Mouse (Mus musculus) kidney, embryonic 14.5 days (tissue): ENCODE measurements around the gene Atxn1l. TPM values are rescaled to one million over a fixed set of nuclear protein-coding genes. Genes with fewer than 3 reads are reported as not detected.

Experiments
- ATAC-seq: fragments of 200-750 bp; cut with Nextera tagmentation; 2 replicates; pipeline ENCODE4 v1.8.0; 2017; ENCODE audit warnings: moderate number of reproducible peaks, mild to moderate bottlenecking, moderate TSS enrichment, moderate library complexity; ENCODE audit not compliant: low FRiP score, low TSS enrichment
- H3K27ac ChIP-seq: fragments of 300-500 bp; sonication (generic); 2 replicates; pipeline ENCODE4 v1.5.1; 2014; ENCODE audit warnings: low read depth, mild to moderate bottlenecking, low read length, moderate library complexity, mixed read lengths
- H3K27me3 ChIP-seq: fragments of 300-500 bp; sonication (generic); 2 replicates; pipeline ENCODE4 v1.6.1; 2014; ENCODE audit warnings: mild to moderate bottlenecking, low read length; ENCODE audit not compliant: control insufficient read depth, insufficient read depth
- H3K36me3 ChIP-seq: fragments of 300-500 bp; sonication (generic); 2 replicates; pipeline ENCODE4 v1.6.1; 2014; ENCODE audit warnings: low read length, mixed read lengths; ENCODE audit not compliant: control insufficient read depth, insufficient read depth
- H3K4me1 ChIP-seq: fragments of 300-500 bp; sonication (generic); 2 replicates; pipeline ENCODE4 v1.6.1; 2014; ENCODE audit warnings: low read length, mixed read lengths; ENCODE audit not compliant: control insufficient read depth, insufficient read depth
- H3K4me2 ChIP-seq: fragments of 300-500 bp; sonication (generic); replicated peaks from 2 replicates; pipeline ENCODE4 v1.6.1; 2014; ENCODE audit warnings: low read depth, mild to moderate bottlenecking, low read length
- H3K4me3 ChIP-seq: fragments of 300-500 bp; sonication (generic); 2 replicates; pipeline ENCODE4 v1.5.1; 2014; ENCODE audit warnings: mild to moderate bottlenecking, low read length
- H3K9ac ChIP-seq: fragments of 300-500 bp; sonication (generic); 2 replicates; pipeline ENCODE4 v1.6.1; 2014; ENCODE audit warnings: low read depth, mild to moderate bottlenecking, low read length, moderate library complexity
- H3K9me3 ChIP-seq: fragments of 300-500 bp; sonication (generic); 2 replicates; pipeline ENCODE4 v1.6.1; 2016; ENCODE audit warnings: low read length; ENCODE audit not compliant: control insufficient read depth
- WGBS: fragments of 180-500 bp; shearing (Covaris S2); extraction: QIAGEN DNeasy Blood & Tissue Kit; methylation state at CpG from one replicate; pipeline ENCODE4 v1.1.7; 2014; 5-methylcytosine and 5-hydroxymethylcytosine counted together
- polyA plus RNA-seq: library from polyadenylated mRNA; unstranded; fragments of >200 nt; fragmentation: Nextera tagmentation; extraction: Ambion mirVana; gene quantifications from 2 replicates; pipeline ENCODE4 v1.2.1, GENCODE M21; 2014

Gene Atxn1l
- polyA plus RNA-seq, 1 experiment from 2014 or later: 5.4 TPM

DNA sequence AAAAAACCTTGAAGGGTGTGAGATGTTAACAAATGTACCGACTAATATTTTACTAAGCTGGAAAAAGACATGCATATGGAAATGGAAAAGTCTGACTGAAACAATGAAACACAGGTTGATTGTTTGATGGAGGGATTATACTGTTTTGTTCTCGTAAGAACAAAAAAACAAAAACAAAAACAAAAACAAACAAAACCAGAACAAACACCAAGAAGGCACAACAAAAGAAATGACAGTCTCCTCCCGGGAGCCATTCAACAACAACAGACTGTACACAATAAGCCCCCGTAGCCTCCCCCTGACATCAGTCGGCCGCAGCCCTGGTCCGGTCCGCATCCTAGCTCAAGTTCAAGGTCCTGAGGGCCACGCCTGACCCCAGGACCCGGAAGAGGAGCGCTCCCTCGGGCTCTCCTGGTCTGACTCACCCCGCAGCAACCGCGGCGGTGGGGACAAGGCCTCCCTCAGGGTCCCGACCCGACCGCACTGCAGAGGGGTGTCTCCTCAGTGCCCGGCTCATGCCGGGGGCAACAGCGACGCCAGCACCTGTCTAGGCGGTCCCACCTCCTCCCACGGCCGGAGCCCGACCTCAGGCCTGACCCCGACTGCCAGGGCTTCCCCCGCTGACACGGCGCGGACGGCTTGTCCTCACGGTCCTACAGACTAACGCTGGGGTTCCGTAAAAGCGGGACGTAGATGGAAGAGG lies 44.9 kb downstream of the Atxn1l start:
- Histone ChIP-seq H3K4me1 (peaks cover 23% of the 10 kb centered on the region), H3K27ac (peak overlapping the region; percentile 67), H3K9me3 (no peaks in the 10 kb centered on the region), H3K4me3 (peak overlapping the region; percentile 100), H3K9ac (peak overlapping the region; percentile 96), H3K4me2 (peak overlapping the region; percentile 74), H3K27me3 (no peaks in the 10 kb centered on the region), H3K36me3 (no peaks in the 10 kb centered on the region)
- ATAC-seq: peak; percentile 72
- under 1% methylated on average over 38 of the region's 38 CpGs for WGBS

DNA sequence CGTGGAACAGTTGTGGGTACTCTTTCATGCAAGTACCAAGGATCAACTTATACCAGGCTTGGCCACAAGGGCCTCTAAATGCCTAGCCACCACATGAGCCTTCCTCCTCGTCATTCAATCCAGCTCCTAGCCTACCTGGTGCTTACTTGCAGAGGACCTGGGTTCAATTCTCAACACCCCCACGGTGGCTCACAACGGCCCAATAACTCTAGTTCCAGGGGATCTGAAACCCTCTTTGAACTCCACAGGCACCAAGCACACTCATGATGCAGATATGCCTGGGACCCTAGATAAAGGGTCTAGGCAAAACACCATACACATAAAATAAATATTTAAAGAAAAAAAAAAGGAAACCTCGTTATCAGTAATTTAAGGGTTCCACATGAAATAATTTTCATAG lies 45.8 kb downstream of the Atxn1l start:
- peak overlapping the region; percentile 96 for H3K9ac ChIP-seq
- no peaks in the 10 kb centered on the region for H3K9me3 ChIP-seq
- 56% methylated on average over 5 of the region's 5 CpGs for WGBS
- peak overlapping the region; percentile 100 for H3K4me3 ChIP-seq
- H3K27me3 ChIP-seq: no peaks in the 10 kb centered on the region
- peak overlapping the region; percentile 74 for H3K4me2 ChIP-seq
- ATAC-seq: no peak
- no peaks in the 10 kb centered on the region for H3K36me3 ChIP-seq
- no peak overlapping the region for H3K27ac ChIP-seq
- H3K4me1 ChIP-seq: peaks cover 23% of the 10 kb centered on the region

GRCm38 (mm10) chr8:109687248-109687647 lies 50.3 kb downstream of the Atxn1l start:
- no peak overlapping the region for H3K27ac ChIP-seq
- H3K36me3 ChIP-seq: peaks cover 13% of the 10 kb centered on the region
- no peak overlapping the region for H3K9ac ChIP-seq
- no peak for ATAC-seq
- no peaks in the 10 kb centered on the region for H3K27me3 ChIP-seq
- no peak overlapping the region for H3K4me3 ChIP-seq
- no peaks in the 10 kb centered on the region for H3K9me3 ChIP-seq
- 91% methylated on average over 5 of the region's 5 CpGs for WGBS
- peaks cover 16% of the 10 kb centered on the region for H3K4me1 ChIP-seq
- no peak overlapping the region for H3K4me2 ChIP-seq

GRCm38 (mm10) chr8:109682120-109682519 lies 55.4 kb downstream of the Atxn1l start:
- Histone ChIP-seq H3K4me3 (no peak overlapping the region), H3K36me3 (peaks cover 62% of the 10 kb centered on the region), H3K27ac (no peak overlapping the region), H3K9me3 (no peaks in the 10 kb centered on the region), H3K27me3 (no peaks in the 10 kb centered on the region), H3K9ac (no peak overlapping the region), H3K4me2 (no peak overlapping the region), H3K4me1 (no peaks in the 10 kb centered on the region)
- ATAC-seq: no peak
- WGBS: 94% methylated on average over 5 of the region's 5 CpGs

DNA sequence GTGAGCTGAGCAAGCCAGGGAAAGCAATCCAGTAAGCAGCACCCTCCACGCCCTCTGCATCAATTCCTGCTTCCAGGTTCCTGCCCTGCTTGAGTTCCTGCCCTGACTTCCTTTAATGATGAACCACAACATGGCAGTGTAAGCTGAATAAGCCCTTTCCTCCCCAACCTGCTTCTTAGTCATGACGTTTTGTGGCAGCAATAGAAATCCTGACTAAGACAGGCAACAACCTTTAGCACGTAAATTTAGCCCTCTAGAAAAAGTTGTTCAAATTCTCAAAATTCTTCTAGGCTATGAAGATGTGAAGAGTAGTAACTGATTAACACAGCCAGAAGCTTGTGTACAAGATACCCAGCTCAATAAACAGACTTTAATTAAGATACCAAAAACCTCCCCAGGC lies 56.0 kb downstream of the Atxn1l start:
- 82% methylated on average over 3 of the region's 3 CpGs for WGBS
- Histone ChIP-seq H3K9ac (no peak overlapping the region), H3K4me3 (no peak overlapping the region), H3K27me3 (no peaks in the 10 kb centered on the region), H3K9me3 (no peaks in the 10 kb centered on the region), H3K4me2 (no peak overlapping the region), H3K36me3 (peaks cover 68% of the 10 kb centered on the region), H3K4me1 (no peaks in the 10 kb centered on the region), H3K27ac (no peak overlapping the region)
- no peak for ATAC-seq

Other genes with a start within 250 kb of the Atxn1l start
- 0.12 TPM in 1 of 2 replicates, not detected in the other for gene Pmfbp1, start 243.7 kb downstream of the Atxn1l start, polyA plus RNA-seq
- 12.4 and 25.0 TPM in 2 replicates for gene Dhx38, start 171.9 kb downstream of the Atxn1l start, polyA plus RNA-seq
- gene Txnl4b, start 171.8 kb downstream of the Atxn1l start, polyA plus RNA-seq: 24.6 and 27.6 TPM in 2 replicates
- gene Hp, start 158.6 kb downstream of the Atxn1l start, polyA plus RNA-seq: 3.4 and 3.8 TPM in 2 replicates
- gene Dhodh, start 129.1 kb downstream of the Atxn1l start, polyA plus RNA-seq: 45.6 and 48.3 TPM in 2 replicates
- 0.28 TPM in 1 of 2 replicates, not detected in the other for gene Pkd1l3, start 123.2 kb downstream of the Atxn1l start, polyA plus RNA-seq
- gene Ist1, start 44.5 kb downstream of the Atxn1l start, polyA plus RNA-seq: 115 and 143 TPM in 2 replicates
- 29.0 and 36.2 TPM in 2 replicates for gene Zfp821, start 32.2 kb downstream of the Atxn1l start, polyA plus RNA-seq
- gene Ap1g1, start 40.8 kb upstream of the Atxn1l start, polyA plus RNA-seq: 25.3 and 38.8 TPM in 2 replicates
- 4.3 and 5.6 TPM in 2 replicates for gene Phlpp2, start 130.8 kb upstream of the Atxn1l start, polyA plus RNA-seq
- gene Marveld3, start 224.5 kb upstream of the Atxn1l start, polyA plus RNA-seq: 2.1 and 4.0 TPM in 2 replicates